Mouse (Mus musculus): ENCODE data around the gene Mkrn1. TPM values are rescaled to one million over a fixed set of nuclear protein-coding genes. Genes with fewer than 3 reads are reported as not detected.
"Not testable (repeated sequence)": the region's sequence is repeated elsewhere in the genome, so short reads cannot be mapped to it uniquely, and the experiment has no call there.

Gene Mkrn1
- total RNA-seq, 2 experiments from 2014 or later, result 131 to 151 TPM

DNA sequence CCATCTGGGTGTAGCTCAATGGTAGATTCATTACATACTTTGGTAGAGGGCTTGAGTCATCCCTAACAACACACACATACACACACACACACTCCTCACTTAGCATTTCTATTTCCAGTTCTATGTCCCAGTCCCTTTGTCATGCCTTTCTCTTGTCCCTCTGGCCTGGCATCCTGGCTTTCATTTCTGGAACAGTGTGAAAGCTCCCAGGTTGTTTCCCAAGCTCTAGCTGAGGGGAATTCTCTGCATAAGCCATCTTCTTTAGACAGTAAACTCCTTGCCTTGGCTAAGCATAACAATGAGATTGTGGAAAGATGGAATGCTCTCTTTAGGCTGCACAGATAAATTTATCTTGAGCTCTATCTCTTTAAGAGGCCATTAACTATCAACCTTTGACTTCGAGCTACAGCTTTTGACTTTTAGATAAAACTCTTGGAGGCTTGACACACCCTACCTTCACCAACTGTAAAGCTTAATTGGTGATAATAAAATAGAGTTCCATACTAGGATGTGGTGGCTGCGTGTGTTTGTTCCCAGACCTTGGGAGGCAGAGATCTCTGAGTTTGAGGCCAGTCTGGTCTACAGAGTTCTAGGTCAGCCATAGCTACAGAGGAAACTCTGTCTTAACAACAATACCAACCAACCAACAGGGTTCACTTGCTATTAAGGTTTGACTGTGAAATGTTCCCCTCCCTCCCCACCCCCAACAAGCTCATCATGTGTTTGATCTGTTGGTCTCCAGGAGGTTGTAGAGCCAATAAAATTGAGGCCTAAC, 14.0 kb upstream of the Mkrn1 start:
- DNase-seq (ENCODE audit: low spot score in 2 of 2), result no peak
- intact Hi-C loops (cut with DNase I), result no loop called here

- no peak for DNase-seq (ENCODE audit: low spot score in 2 of 2)
- intact Hi-C loops (cut with DNase I), result no loop called here
Measured at GRCm38 (mm10) chr6:39433701-39434100, 13.4 kb upstream of the Mkrn1 start.

GRCm38 (mm10) chr6:39433174-39433573, 12.9 kb upstream of the Mkrn1 start:
- intact Hi-C loops (cut with DNase I), result no loop called here
- no peak for DNase-seq (ENCODE audit: low spot score in 2 of 2)

GRCm38 (mm10) chr6:39430722-39431121, 10.5 kb upstream of the Mkrn1 start:
- DNase-seq (ENCODE audit: low spot score in 2 of 2), result no peak

DNA sequence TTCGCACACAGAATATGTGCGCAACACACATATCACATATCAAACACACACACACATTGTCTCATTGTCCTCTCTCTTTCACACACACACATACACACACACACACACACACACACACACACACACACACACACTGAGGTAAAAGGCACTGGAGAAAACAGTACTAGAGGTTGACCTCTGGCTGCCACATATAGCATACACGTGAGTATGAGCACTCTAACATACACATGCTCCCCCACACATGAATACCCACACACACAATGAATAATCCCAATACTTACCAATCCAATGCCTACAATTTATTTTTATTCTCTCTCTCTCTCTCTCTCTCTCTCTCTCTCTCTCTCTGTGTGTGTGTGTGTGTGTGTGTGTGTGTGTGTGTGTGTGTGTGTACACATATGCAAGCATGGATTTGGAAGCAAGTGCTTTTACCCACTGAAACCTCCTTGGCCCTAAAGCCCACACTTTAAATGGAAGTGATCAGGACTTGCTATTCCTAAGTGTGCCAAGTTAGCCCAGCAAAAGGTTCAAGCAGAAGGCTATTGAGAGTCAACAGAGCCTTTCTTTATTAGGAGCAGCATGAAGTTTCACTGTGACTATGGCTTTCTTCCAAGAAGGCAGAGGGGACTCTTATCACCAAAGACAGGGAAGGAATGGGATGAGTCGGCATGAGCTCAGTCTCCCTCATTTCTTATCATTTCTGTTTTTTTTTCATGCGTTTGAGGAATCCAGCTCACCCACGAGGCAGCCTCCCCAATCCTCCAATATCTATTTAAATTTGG, 8.9 kb upstream of the Mkrn1 start:
- no peak for DNase-seq (ENCODE audit: low spot score in 2 of 2)

More at GRCm38 (mm10) chr6:39430722-39431121, 10.5 kb upstream of the Mkrn1 start:
- intact Hi-C loops (cut with DNase I), result no loop called here

DNA sequence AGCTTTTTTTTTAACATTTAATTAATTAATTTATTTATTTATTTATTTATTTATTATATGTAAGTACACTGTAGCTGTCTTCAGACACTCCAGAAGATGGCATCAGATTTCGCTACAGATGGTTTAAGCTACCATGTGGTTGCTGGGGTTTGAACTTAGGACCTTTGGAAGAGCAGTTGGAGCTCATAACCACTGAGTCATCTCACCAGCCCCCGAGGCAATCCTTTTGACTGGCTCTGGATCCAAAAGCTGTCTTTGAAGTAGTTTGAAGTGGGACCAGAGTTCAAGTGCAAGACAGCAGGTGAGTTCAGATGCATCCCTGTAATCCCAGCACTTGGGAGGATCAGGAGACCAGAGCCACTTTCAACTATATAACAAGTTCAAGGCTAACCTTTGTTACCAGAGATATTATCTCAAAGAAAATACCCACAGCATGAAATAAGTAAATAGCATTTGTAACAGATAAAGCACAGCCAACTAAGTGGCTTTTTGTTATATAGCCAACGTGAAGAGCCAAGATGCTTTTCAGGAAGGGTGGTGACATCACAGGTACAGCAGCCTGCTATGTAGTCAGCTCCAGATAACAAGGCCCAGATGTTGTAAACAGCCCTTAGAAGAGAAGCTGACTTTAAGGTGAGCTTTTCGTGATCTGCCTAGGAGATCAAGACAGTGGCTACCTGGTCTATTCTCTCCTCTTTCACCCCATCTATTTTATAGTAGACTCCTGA, 7.2 kb upstream of the Mkrn1 start:
- no peak for DNase-seq (ENCODE audit: low spot score in 2 of 2)
- intact Hi-C loops (cut with DNase I), result no loop called here

More for the DNA sequence above, 8.9 kb upstream of the Mkrn1 start:
- intact Hi-C loops (cut with DNase I), result no loop called here

DNA sequence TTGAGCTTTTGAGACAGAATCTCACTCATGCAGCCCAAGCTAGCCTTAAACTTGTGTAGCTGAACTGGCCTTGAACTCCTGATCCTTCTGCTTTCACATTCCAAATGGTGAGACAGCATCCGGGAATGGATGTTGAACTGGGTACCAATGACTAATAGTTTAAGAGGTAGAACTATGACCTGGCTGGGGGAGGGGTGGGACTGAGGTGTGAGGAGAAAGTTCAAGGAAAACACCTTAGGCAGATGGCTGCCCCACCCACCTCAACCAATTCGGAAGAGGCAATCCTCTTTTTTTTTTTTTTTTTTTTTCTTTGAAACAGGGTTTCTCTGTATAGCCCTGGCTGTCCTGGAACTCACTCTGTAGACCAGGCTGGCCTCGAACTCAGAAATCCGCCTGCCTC, 6.5 kb upstream of the Mkrn1 start:
- DNase-seq (ENCODE audit: low spot score in 2 of 2), result no peak
- intact Hi-C loops (cut with DNase I), result no loop called here

- no peak for DNase-seq (ENCODE audit: low spot score in 2 of 2)
- intact Hi-C loops (cut with DNase I), result no loop called here
Measured at GRCm38 (mm10) chr6:39425181-39425580, 4.9 kb upstream of the Mkrn1 start.

- DNase-seq (ENCODE audit: low spot score in 2 of 2), result no peak
- intact Hi-C loops (cut with DNase I), result no loop called here
Measured at GRCm38 (mm10) chr6:39423686-39424085, 3.4 kb upstream of the Mkrn1 start.

DNA sequence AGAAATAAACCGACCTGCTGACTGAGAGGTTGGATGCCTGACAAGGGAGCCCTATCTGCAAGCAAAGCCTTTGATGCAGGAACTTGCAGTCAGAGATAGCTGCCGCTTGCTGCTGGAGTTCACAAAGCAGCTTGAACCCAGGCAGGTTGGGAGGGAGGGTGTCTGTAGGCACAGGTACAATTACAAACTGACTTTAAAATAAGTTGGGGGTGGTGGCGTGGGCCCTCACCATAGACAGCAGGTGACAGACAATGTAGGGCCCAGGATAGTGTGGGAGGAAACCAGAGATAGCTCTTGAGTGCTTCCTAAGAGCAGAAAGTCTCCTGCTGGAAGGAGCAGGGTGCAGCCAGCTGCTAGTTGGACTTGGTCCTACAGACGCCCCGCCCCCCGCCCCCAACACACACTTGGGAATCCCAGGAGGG, 2.9 kb upstream of the Mkrn1 start:
- intact Hi-C loops (cut with DNase I), result no loop called here
- DNase-seq (ENCODE audit: low spot score in 2 of 2), result no peak

DNA sequence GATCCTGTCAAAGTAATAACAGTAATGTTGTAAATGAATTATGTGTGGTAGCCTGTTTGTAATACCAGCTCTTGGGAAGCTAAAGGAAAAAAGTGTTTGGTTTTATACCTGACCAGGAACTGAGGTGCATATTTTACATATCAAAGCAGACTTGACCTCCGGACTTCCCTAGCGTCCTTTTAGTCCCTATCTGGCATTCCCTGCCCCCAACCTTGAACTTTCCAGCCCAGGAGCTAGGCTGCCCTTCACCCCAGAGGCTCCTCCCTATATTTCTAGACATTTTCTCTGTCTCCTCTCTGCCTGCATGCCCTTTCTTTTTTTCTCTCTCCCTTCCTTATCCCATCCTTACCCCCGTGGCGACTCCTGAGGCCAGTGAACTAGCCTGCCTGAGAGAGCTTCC, 605 bp upstream of the Mkrn1 start:
- no peak for DNase-seq (ENCODE audit: low spot score in 2 of 2)
- intact Hi-C loops (cut with DNase I), result no loop called here

GRCm38 (mm10) chr6:39419386-39419850, 844 bp downstream of the Mkrn1 start:
- DNase-seq (ENCODE audit: low spot score in 2 of 2), result no peak
- intact Hi-C loops (cut with DNase I), result loop anchor here (5.0 kb wide), 2 partner anchors 33 to 153 kb away; partner anchors contain the start of gene Adck2

DNA sequence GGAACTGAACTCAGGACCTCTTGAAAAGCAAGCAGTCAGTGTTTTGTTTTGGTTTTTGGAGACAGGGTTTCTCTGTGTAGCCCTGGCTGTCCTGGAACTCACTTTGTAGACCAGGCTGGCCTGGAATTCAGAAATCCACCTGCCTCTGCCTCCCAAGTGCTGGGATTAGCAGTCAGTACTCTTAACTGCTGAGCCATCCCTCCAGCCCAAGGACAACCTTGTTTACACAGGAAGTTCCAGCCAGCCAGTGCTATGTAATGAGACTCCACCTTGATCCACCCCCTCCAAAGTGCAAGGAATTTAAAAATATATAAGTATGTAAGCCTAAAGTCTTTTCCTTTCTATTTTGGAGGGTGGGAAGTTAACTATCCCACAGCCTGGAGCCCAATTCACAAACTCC, 3.6 kb downstream of the Mkrn1 start:
- DNase-seq (ENCODE audit: low spot score in 2 of 2), result not testable (repeated sequence)
- intact Hi-C loops (cut with DNase I), result loop anchor here (5.0 kb wide), 2 partner anchors 36 to 156 kb away; partner anchors contain the start of gene Adck2

DNA sequence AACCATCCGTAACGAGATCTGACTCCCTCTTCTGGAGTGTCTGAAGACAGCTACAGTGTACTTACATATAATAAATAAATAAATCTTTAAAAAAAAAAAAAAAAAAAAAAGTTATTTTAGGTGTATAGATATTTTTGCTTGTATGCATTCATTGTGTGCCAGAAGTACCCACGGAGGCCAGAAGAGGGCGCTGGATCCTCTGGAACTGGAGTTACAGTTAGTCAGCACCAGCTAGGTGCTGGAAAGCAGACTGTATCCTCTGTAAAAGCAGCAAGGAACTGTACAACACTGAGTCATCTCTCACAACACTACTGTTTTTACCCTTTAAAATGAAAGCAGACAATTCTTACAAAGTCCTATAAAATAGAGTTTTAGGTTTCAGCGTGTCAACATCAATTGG, 4.5 kb downstream of the Mkrn1 start:
- intact Hi-C loops (cut with DNase I), result loop anchor here (5.0 kb wide), 2 partner anchors 37 to 157 kb away; partner anchors contain the start of gene Adck2

DNA sequence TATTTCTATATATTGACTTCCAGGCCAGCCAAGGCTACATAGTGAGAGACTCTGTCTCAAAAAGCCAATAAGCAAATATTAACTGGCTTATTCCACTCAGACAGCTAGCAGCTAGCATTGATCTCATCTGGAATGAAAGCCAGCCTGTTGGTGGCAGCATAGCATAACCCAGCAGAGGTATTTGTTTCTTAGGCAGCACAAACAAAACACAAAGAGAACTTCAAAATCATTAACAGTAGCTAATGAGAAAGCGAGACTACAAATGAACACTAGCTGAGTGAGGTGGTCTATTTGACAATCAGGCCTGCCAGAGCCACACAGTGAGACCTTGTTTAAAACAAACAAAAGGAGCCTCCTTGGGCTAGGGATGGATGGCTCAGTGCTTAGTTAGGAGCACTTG, 6.2 kb downstream of the Mkrn1 start:
- DNase-seq (ENCODE audit: low spot score in 2 of 2), result no peak
- intact Hi-C loops (cut with DNase I), result no loop called here

More for the DNA sequence above, 4.5 kb downstream of the Mkrn1 start:
- DNase-seq (ENCODE audit: low spot score in 2 of 2), result peak; percentile 59 to 64

- intact Hi-C loops (cut with DNase I), result no loop called here
- no peak for DNase-seq (ENCODE audit: low spot score in 2 of 2)
Measured at GRCm38 (mm10) chr6:39406480-39406879, 13.8 kb downstream of the Mkrn1 start.

DNA sequence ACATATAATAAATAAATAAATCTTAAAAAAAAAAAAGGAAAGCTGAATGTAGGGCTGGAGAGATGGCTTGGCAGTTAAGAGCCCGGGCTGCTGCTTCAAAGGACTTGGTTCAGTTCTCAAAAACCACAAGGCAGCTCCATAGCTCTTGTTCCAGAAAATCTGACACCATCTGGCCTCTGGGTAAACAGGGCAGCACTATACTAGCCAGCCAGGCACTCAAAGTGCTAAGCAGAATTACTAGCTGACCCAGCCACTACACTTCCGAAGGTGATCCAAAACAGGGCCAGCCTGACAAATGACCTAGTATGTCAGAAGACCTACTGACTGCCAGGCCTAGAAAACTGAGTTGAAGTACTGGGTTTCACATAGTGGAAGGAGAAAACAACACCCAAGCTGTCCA, 17.1 kb downstream of the Mkrn1 start:
- no peak for DNase-seq (ENCODE audit: low spot score in 2 of 2)
- intact Hi-C loops (cut with DNase I), result no loop called here

DNA sequence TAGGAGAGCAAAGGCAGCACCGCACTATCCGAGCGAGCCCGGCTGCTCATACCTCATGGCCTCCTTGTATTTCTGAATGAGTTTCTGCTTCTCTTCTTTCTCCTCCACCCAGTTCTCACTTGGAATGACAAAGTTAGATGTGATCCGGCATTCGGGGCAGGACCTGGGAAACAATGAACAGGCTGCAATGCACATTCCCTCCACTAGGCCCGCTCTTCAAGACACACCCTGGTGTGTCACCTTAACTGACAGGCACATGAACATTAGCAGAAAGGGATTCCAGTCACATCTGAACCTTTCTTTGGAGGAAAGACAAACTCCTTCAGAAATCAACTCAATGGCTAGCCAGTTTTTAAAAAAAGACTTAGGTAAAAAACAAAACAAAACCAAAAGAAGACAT, 19.9 kb downstream of the Mkrn1 start:
- DNase-seq (ENCODE audit: low spot score in 2 of 2), result no peak
- intact Hi-C loops (cut with DNase I), result no loop called here

- no peak for DNase-seq (ENCODE audit: low spot score in 2 of 2)
- intact Hi-C loops (cut with DNase I), result no loop called here
Measured at GRCm38 (mm10) chr6:39398342-39398741, 21.9 kb downstream of the Mkrn1 start.

DNA sequence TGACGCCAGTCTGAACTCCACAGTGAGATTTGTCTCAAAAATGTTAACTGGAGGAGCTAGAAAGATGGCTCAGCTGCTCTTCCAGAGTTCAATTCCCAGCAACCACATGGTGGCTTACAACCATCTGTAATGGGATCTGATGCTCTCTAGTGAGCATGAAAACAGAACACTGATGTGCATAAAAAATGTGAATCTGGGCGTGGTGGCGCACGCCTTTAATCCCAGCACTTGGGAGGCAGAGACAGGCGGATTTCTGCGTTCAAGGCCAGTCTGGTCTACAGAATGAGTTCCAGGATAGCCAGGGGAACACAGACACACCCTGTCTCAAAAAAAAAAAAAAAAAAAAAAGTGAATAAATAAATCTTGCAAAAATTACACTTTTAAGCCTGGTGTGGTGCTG, 23.2 kb downstream of the Mkrn1 start:
- intact Hi-C loops (cut with DNase I), result no loop called here
- no peak for DNase-seq (ENCODE audit: low spot score in 2 of 2)
